Comparison of ENCODE assay signal across 8 mouse cellular contexts in genomic region chr16:96145814-96146213, GRCm38 (mm10). TPM values are rescaled to one million over a fixed set of nuclear protein-coding genes. Genes with fewer than 3 reads are reported as not detected.
DNase-seq lines count a peak whose midpoint lies in the region; ATAC-seq and TF ChIP-seq lines count a peak whose summit lies in the region.

No protein-coding gene starts in this region.

- WGBS in heart, embryonic 15.5 days: 0% methylated on average over 5 of the region's 5 CpGs
- under 1% methylated on average over 5 of the region's 5 CpGs for WGBS in forebrain, postnatal 0 days

- no peaks in the 10 kb centered on the region for H3K27me3 ChIP-seq in heart, embryonic 15.5 days
- 0 out of 2 replicates have a peak, but pooled peaks cover 4% of the 10 kb centered on the region for H3K27me3 ChIP-seq in G1E (ENCODE audit: insufficient read depth, low read length)
- no peaks in the 10 kb centered on the region for H3K27me3 ChIP-seq in forebrain, postnatal 0 days (ENCODE audit: insufficient read depth, low read length)

- peak overlapping the region; percentile 73 for H3K27ac ChIP-seq in heart, embryonic 15.5 days
- H3K27ac ChIP-seq in forebrain, postnatal 0 days (ENCODE audit: low read depth, low read length): peak overlapping the region; percentile 74; the same call in 1 of the 2 replicates

- H3K36me3 ChIP-seq in heart, embryonic 15.5 days: no peaks in the 10 kb centered on the region
- peaks cover 39% of the 10 kb centered on the region for H3K36me3 ChIP-seq in G1E (replicated peaks)
- no peaks in the 10 kb centered on the region for H3K36me3 ChIP-seq in forebrain, postnatal 0 days (ENCODE audit: insufficient read depth)

- no peak for TF ChIP-seq CTCF in G1E (IDR thresholded peaks at IDR 0.05; ENCODE audit: low read depth, low read length)
- no peak for TF ChIP-seq CTCF in forebrain, postnatal 0 days (IDR thresholded peaks at IDR 0.05; ENCODE audit: low read depth)

- H3K4me2 ChIP-seq in heart, embryonic 15.5 days: peak overlapping the region; percentile 90
- H3K4me2 ChIP-seq in forebrain, postnatal 0 days (ENCODE audit: low read depth): peak overlapping the region; percentile 60

- ATAC-seq in heart, embryonic 15.5 days (replicated peaks; ENCODE audit: insufficient number of reproducible peaks, insufficient read depth, low FRiP score, low read depth): no peak
- no peak for ATAC-seq in G1E (ENCODE audit: extremely low read depth, insufficient number of reproducible peaks, low FRiP score, poor library complexity, severe bottlenecking)
- ATAC-seq in forebrain, postnatal 0 days: no peak
- peak; percentile 9 for ATAC-seq in megakaryocyte progenitor cell, adult 5-6 weeks (replicated peaks; ENCODE audit: poor library complexity)

- peak overlapping the region; percentile 75 for H3K9ac ChIP-seq in heart, embryonic 15.5 days
- peak overlapping the region; percentile 66 for H3K9ac ChIP-seq in forebrain, postnatal 0 days

- no peaks in the 10 kb centered on the region for H3K9me3 ChIP-seq in heart, embryonic 15.5 days (replicated peaks)
- peaks cover 4% of the 10 kb centered on the region for H3K9me3 ChIP-seq in G1E (replicated peaks)
- no peaks in the 10 kb centered on the region for H3K9me3 ChIP-seq in forebrain, postnatal 0 days (ENCODE audit: low read length)

- DNase-seq in heart, postnatal 4 days: no peak
- no peak for DNase-seq in G1E (ENCODE audit: low spot score)
- DNase-seq in forebrain, postnatal 0 days: no peak
- no peak for DNase-seq in retina, postnatal 1 day
- DNase-seq in embryo, embryonic 10 days (ENCODE audit: low spot score): no peak
- DNase-seq in thymus, postnatal 0 days (ENCODE audit: low spot score): no peak

- H3K4me3 ChIP-seq in heart, embryonic 15.5 days: peak overlapping the region; percentile 93
- H3K4me3 ChIP-seq in G1E (ENCODE audit: low read depth, low read length): peak overlapping the region; percentile 95
- peak overlapping the region; percentile 64 for H3K4me3 ChIP-seq in forebrain, postnatal 0 days (ENCODE audit: low read depth, low read length)

- peaks cover 46% of the 10 kb centered on the region for H3K4me1 ChIP-seq in heart, embryonic 15.5 days (replicated peaks)
- peaks cover 36% of the 10 kb centered on the region for H3K4me1 ChIP-seq in G1E (ENCODE audit: insufficient read depth, low read depth, low read length)
- H3K4me1 ChIP-seq in forebrain, postnatal 0 days (ENCODE audit: insufficient read depth): no peaks in the 10 kb centered on the region

RNA-seq across cellular contexts. Expression of gene Wrb, which starts 0.6 kb away (rescaled TPM):
- 49.2 and 52.8 TPM in 2 replicates for polyA plus RNA-seq in heart, embryonic 15.5 days (2015; fragmentation: Nextera tagmentation; extraction: Ambion mirVana)
- 10 to 100 TPM; 20.4 to 20.6 TPM for total RNA-seq in heart, postnatal 4 days (2021)
- total RNA-seq in G1E (2014; fragmentation: Nextera tagmentation): 14.4 and 19.9 TPM in 2 replicates
- 18.4 and 25.5 TPM in 2 replicates for total RNA-seq in G1E (2017)
- polyA plus RNA-seq in G1E (2012): 3.1 and 4.5 TPM in 2 replicates
- total RNA-seq in forebrain, postnatal 0 days (2014; rRNA removed): 178 and 180 TPM in 2 replicates
- 157 and 193 TPM in 2 replicates for polyA plus RNA-seq in forebrain, postnatal 0 days (2015; fragmentation: Nextera tagmentation; extraction: Ambion mirVana)
- total RNA-seq in megakaryocyte progenitor cell, adult 5-6 weeks (2015): 10.5 and 13.3 TPM in 2 replicates
- total RNA-seq in megakaryocyte progenitor cell, adult 5-6 weeks (2017): 16.2 and 20.1 TPM in 2 replicates
- 26.3 and 26.8 TPM in 2 replicates for polyA plus RNA-seq in thymus, postnatal 0 days (2015; fragmentation: Nextera tagmentation; extraction: Ambion mirVana)

RNA-seq across cellular contexts. Expression of gene Hmgn1, which starts 18.3 kb away (rescaled TPM):
- polyA plus RNA-seq in heart, embryonic 15.5 days (2015; fragmentation: Nextera tagmentation; extraction: Ambion mirVana): 289 and 315 TPM in 2 replicates
- 100 to 1,000 TPM; 118 to 131 TPM for total RNA-seq in heart, postnatal 4 days (2021)
- total RNA-seq in G1E (2014; fragmentation: Nextera tagmentation): 156 and 238 TPM in 2 replicates
- 182 and 273 TPM in 2 replicates for total RNA-seq in G1E (2017)
- polyA plus RNA-seq in G1E (2012): 184 and 230 TPM in 2 replicates
- total RNA-seq in forebrain, postnatal 0 days (2014; rRNA removed): 141 and 166 TPM in 2 replicates
- 241 and 247 TPM in 2 replicates for polyA plus RNA-seq in forebrain, postnatal 0 days (2015; fragmentation: Nextera tagmentation; extraction: Ambion mirVana)
- total RNA-seq in megakaryocyte progenitor cell, adult 5-6 weeks (2015): 123 and 124 TPM in 2 replicates
- total RNA-seq in megakaryocyte progenitor cell, adult 5-6 weeks (2017): 120 and 271 TPM in 2 replicates
- 380 and 399 TPM in 2 replicates for polyA plus RNA-seq in thymus, postnatal 0 days (2015; fragmentation: Nextera tagmentation; extraction: Ambion mirVana)

RNA-seq across cellular contexts. Expression of gene Lca5l, which starts 46.3 kb away (rescaled TPM):
- 1.2 and 1.5 TPM in 2 replicates for polyA plus RNA-seq in heart, embryonic 15.5 days (2015; fragmentation: Nextera tagmentation; extraction: Ambion mirVana)
- total RNA-seq in heart, postnatal 4 days (2021): 1 to 10 TPM; 1.5 to 1.7 TPM
- total RNA-seq in G1E (2014; fragmentation: Nextera tagmentation): 0.53 and 0.60 TPM in 2 replicates
- 0.12 and 0.16 TPM in 2 replicates for total RNA-seq in G1E (2017)
- polyA plus RNA-seq in G1E (2012): not detected in 2 replicates
- total RNA-seq in forebrain, postnatal 0 days (2014; rRNA removed): 2.8 and 3.9 TPM in 2 replicates
- 1.4 and 2.1 TPM in 2 replicates for polyA plus RNA-seq in forebrain, postnatal 0 days (2015; fragmentation: Nextera tagmentation; extraction: Ambion mirVana)
- not detected in 2 replicates for total RNA-seq in megakaryocyte progenitor cell, adult 5-6 weeks (2015)
- 0.42 TPM in 1 of 2 replicates, not detected in the other for total RNA-seq in megakaryocyte progenitor cell, adult 5-6 weeks (2017)
- polyA plus RNA-seq in thymus, postnatal 0 days (2015; fragmentation: Nextera tagmentation; extraction: Ambion mirVana): 0.27 TPM in 2 replicates

RNA-seq across cellular contexts. Expression of gene Sh3bgr, which starts 54.4 kb away (rescaled TPM):
- polyA plus RNA-seq in heart, embryonic 15.5 days (2015; fragmentation: Nextera tagmentation; extraction: Ambion mirVana): 413 and 595 TPM in 2 replicates
- 100 to 1,000 TPM; 519 to 549 TPM for total RNA-seq in heart, postnatal 4 days (2021)
- total RNA-seq in G1E (2014; fragmentation: Nextera tagmentation) (not detected in 2 replicates), G1E (2017) (0.52 TPM in 1 of 2 replicates, not detected in the other)
- polyA plus RNA-seq in G1E (2012): not detected in 2 replicates
- 0.69 and 0.86 TPM in 2 replicates for total RNA-seq in forebrain, postnatal 0 days (2014; rRNA removed)
- polyA plus RNA-seq in forebrain, postnatal 0 days (2015; fragmentation: Nextera tagmentation; extraction: Ambion mirVana): 3.1 and 3.2 TPM in 2 replicates
- total RNA-seq in megakaryocyte progenitor cell, adult 5-6 weeks (2015): 0.78 TPM in 1 of 2 replicates, not detected in the other
- not detected in 2 replicates for total RNA-seq in megakaryocyte progenitor cell, adult 5-6 weeks (2017)
- 0.68 and 0.82 TPM in 2 replicates for polyA plus RNA-seq in thymus, postnatal 0 days (2015; fragmentation: Nextera tagmentation; extraction: Ambion mirVana)
